Mouse (Mus musculus): ENCODE data around the gene Cdkn2d. TPM values are rescaled to one million over a fixed set of nuclear protein-coding genes. Genes with fewer than 3 reads are reported as not detected.

Cdkn2d gene
- polyA plus RNA-seq, 1 experiment from 2014 or later: 125 TPM

DNA sequence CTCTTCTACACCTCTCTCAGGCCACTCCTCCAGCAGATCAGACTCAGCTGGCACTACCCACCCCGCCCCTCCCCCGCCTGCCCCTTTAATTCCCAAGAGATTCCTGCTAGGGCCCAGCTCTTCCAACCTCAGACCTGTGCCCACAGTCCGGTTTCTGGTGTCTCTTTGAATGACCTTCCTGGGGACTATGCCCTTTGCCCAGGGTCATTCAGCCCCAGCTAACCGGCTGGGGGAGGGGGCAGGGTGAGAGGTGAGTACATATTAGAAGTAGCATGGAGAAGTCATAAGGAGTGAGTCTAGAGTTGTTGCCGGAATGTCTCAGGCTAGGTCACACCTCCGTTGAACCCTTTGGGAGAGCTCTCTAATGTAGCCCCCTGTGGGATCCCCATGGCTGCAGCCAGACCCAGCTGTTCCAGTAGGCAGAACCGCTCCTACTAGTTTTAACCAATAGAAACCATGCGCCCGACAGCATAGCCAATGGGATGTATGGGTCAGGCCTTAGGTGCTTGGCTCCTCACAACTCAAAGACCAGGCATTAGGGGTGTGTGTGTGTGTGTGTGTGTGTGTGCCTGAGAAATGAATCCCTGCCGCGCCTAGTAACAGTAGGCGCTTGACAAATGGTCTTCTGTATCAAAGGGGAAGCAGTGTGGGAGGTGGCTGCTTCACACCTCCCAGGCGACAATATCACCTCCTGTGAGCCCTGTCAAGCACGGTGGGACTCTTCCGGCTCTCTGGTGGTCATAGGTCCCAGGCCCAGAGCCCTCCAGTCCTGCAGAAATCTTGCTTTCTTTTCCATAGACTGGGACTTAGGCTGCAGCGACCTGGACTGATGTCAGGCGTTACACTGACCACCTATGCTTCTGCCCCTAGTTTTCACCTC is 41.3 kb downstream of the Cdkn2d start:
- Histone ChIP-seq H3K27me3 (ENCODE audit: control insufficient read depth, insufficient read depth, low read length) (peaks cover 37% of the 10 kb centered on the region), H3K4me2 (ENCODE audit: low read depth, low read length) (no peak overlapping the region), H3K4me1 (ENCODE audit: control insufficient read depth, insufficient read depth, low read length) (peaks cover 3% of the 10 kb centered on the region; the same call in 1 of the 2 replicates), H3K4me3 (ENCODE audit: low read depth, low read length) (no peak overlapping the region), H3K36me3 (ENCODE audit: control insufficient read depth, insufficient read depth, low read length) (no peaks in the 10 kb centered on the region), H3K9me3 (ENCODE audit: control insufficient read depth, low read length) (no peaks in the 10 kb centered on the region), H3K27ac (ENCODE audit: low read depth, low read length) (no peak overlapping the region), H3K9ac (replicated peaks; ENCODE audit: low read depth, low read length) (no peak overlapping the region)
- no peak for ATAC-seq (ENCODE audit: low read depth)
- WGBS: 35% methylated on average over 17 of the region's 17 CpGs

DNA sequence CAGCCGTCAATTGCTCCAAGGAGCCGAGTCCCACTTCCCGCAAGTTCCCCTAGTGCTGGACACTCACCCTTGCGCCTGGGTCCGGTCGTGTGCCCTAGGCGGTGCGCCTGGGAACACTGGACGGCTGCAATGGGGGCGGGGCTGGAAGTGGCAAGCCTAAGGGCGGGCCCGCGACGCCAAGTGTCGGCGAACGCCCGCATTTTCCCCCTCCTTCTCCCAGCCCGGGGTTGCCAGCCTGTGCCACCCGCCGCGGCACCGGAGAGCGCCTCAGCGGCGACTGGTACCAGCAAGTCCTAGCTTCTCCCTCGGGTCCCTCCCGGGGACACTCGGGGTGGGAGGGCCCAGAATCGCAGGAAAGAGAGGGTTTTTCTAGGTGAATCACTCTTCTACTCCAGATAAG is 42.9 kb downstream of the Cdkn2d start, which contains the start of gene S1pr5:
TSS of gene S1pr5 (minus strand) at position 118 of the 400 bp plus-strand sequence.
- Histone ChIP-seq H3K4me1 (ENCODE audit: control insufficient read depth, insufficient read depth, low read length) (peaks cover 12% of the 10 kb centered on the region), H3K36me3 (ENCODE audit: control insufficient read depth, insufficient read depth, low read length) (no peaks in the 10 kb centered on the region), H3K9me3 (ENCODE audit: control insufficient read depth, low read length) (no peaks in the 10 kb centered on the region), H3K9ac (replicated peaks; ENCODE audit: low read depth, low read length) (no peak within 1 kb of the TSS), H3K27me3 (ENCODE audit: control insufficient read depth, insufficient read depth, low read length) (peaks cover 45% of the 10 kb centered on the region), H3K4me3 (ENCODE audit: low read depth, low read length) (no peak within 1 kb of the TSS), H3K4me2 (ENCODE audit: low read depth, low read length) (no peak within 1 kb of the TSS), H3K27ac (ENCODE audit: low read depth, low read length) (no peak within 1 kb of the TSS)
- ATAC-seq (ENCODE audit: low read depth): no peak
- under 1% methylated on average over 26 of the region's 30 CpGs for WGBS

GRCm38 (mm10) chr9:21246342-21246741 is 44.9 kb downstream of the Cdkn2d start:
- Histone ChIP-seq H3K4me3 (ENCODE audit: low read depth, low read length) (no peak overlapping the region), H3K27ac (ENCODE audit: low read depth, low read length) (no peak overlapping the region), H3K36me3 (ENCODE audit: control insufficient read depth, insufficient read depth, low read length) (no peaks in the 10 kb centered on the region), H3K9ac (replicated peaks; ENCODE audit: low read depth, low read length) (no peak overlapping the region), H3K9me3 (ENCODE audit: control insufficient read depth, low read length) (no peaks in the 10 kb centered on the region), H3K4me1 (ENCODE audit: control insufficient read depth, insufficient read depth, low read length) (peaks cover 12% of the 10 kb centered on the region), H3K4me2 (ENCODE audit: low read depth, low read length) (no peak overlapping the region), H3K27me3 (ENCODE audit: control insufficient read depth, insufficient read depth, low read length) (peaks cover 48% of the 10 kb centered on the region)
- ATAC-seq (ENCODE audit: low read depth): no peak
- 67% methylated on average over 1 of the region's 1 CpGs for WGBS

GRCm38 (mm10) chr9:21245113-21245487 is 46.1 kb downstream of the Cdkn2d start:
- H3K36me3 ChIP-seq (ENCODE audit: control insufficient read depth, insufficient read depth, low read length): no peaks in the 10 kb centered on the region
- H3K27me3 ChIP-seq (ENCODE audit: control insufficient read depth, insufficient read depth, low read length): peaks cover 47% of the 10 kb centered on the region
- no peaks in the 10 kb centered on the region for H3K9me3 ChIP-seq (ENCODE audit: control insufficient read depth, low read length)
- H3K27ac ChIP-seq (ENCODE audit: low read depth, low read length): peak overlapping the region; percentile 64; the same call in 1 of the 2 replicates
- H3K9ac ChIP-seq (replicated peaks; ENCODE audit: low read depth, low read length): peak overlapping the region; percentile 60
- ATAC-seq (ENCODE audit: low read depth): no peak
- 5% methylated on average over 16 of the region's 16 CpGs for WGBS
- H3K4me1 ChIP-seq (ENCODE audit: control insufficient read depth, insufficient read depth, low read length): peaks cover 12% of the 10 kb centered on the region
- peak overlapping the region; percentile 41 for H3K4me3 ChIP-seq (ENCODE audit: low read depth, low read length)
- H3K4me2 ChIP-seq (ENCODE audit: low read depth, low read length): peak overlapping the region; percentile 74

GRCm38 (mm10) chr9:21244428-21245112 is 46.6 kb downstream of the Cdkn2d start:
- H3K27ac ChIP-seq (ENCODE audit: low read depth, low read length): peak overlapping the region; percentile 64
- ATAC-seq (ENCODE audit: low read depth): peak; percentile 75
- peak overlapping the region; percentile 60 for H3K9ac ChIP-seq (replicated peaks; ENCODE audit: low read depth, low read length)
- no peaks in the 10 kb centered on the region for H3K36me3 ChIP-seq (ENCODE audit: control insufficient read depth, insufficient read depth, low read length)
- peak overlapping the region; percentile 74 for H3K4me2 ChIP-seq (ENCODE audit: low read depth, low read length)
- under 1% methylated on average over 70 of the region's 72 CpGs for WGBS
- peak overlapping the region; percentile 41 for H3K4me3 ChIP-seq (ENCODE audit: low read depth, low read length)
- H3K27me3 ChIP-seq (ENCODE audit: control insufficient read depth, insufficient read depth, low read length): peaks cover 42% of the 10 kb centered on the region
- H3K9me3 ChIP-seq (ENCODE audit: control insufficient read depth, low read length): no peaks in the 10 kb centered on the region
- H3K4me1 ChIP-seq (ENCODE audit: control insufficient read depth, insufficient read depth, low read length): peaks cover 12% of the 10 kb centered on the region

- peak overlapping the region; percentile 60 for H3K9ac ChIP-seq (replicated peaks; ENCODE audit: low read depth, low read length)
- peak; percentile 8; the same call in 1 of the 2 replicates for ATAC-seq (ENCODE audit: low read depth)
- H3K36me3 ChIP-seq (ENCODE audit: control insufficient read depth, insufficient read depth, low read length): no peaks in the 10 kb centered on the region
- peak overlapping the region; percentile 41 for H3K4me3 ChIP-seq (ENCODE audit: low read depth, low read length)
- peaks cover 12% of the 10 kb centered on the region for H3K4me1 ChIP-seq (ENCODE audit: control insufficient read depth, insufficient read depth, low read length)
- H3K27me3 ChIP-seq (ENCODE audit: control insufficient read depth, insufficient read depth, low read length): peaks cover 40% of the 10 kb centered on the region
- H3K27ac ChIP-seq (ENCODE audit: low read depth, low read length): peak overlapping the region; percentile 64
- H3K9me3 ChIP-seq (ENCODE audit: control insufficient read depth, low read length): no peaks in the 10 kb centered on the region
- 4% methylated on average over 42 of the region's 42 CpGs for WGBS
- H3K4me2 ChIP-seq (ENCODE audit: low read depth, low read length): peak overlapping the region; percentile 74
These were observed 47.3 kb downstream of the Cdkn2d start for GRCm38 (mm10) chr9:21243826-21244427.

GRCm38 (mm10) chr9:21241343-21241742 is 49.9 kb downstream of the Cdkn2d start:
- WGBS: 3% methylated on average over 11 of the region's 11 CpGs
- Histone ChIP-seq H3K27ac (ENCODE audit: low read depth, low read length) (no peak overlapping the region), H3K9me3 (ENCODE audit: control insufficient read depth, low read length) (no peaks in the 10 kb centered on the region), H3K27me3 (ENCODE audit: control insufficient read depth, insufficient read depth, low read length) (peaks cover 23% of the 10 kb centered on the region), H3K4me3 (ENCODE audit: low read depth, low read length) (no peak overlapping the region), H3K4me2 (ENCODE audit: low read depth, low read length) (no peak overlapping the region), H3K4me1 (ENCODE audit: control insufficient read depth, insufficient read depth, low read length) (peaks cover 26% of the 10 kb centered on the region), H3K36me3 (ENCODE audit: control insufficient read depth, insufficient read depth, low read length) (no peaks in the 10 kb centered on the region), H3K9ac (replicated peaks; ENCODE audit: low read depth, low read length) (no peak overlapping the region)
- ATAC-seq (ENCODE audit: low read depth): no peak

GRCm38 (mm10) chr9:21239465-21239848 is 51.8 kb downstream of the Cdkn2d start:
- Histone ChIP-seq H3K9me3 (ENCODE audit: control insufficient read depth, low read length) (no peaks in the 10 kb centered on the region), H3K36me3 (ENCODE audit: control insufficient read depth, insufficient read depth, low read length) (peaks cover 5% of the 10 kb centered on the region; the same call in 1 of the 2 replicates), H3K27ac (ENCODE audit: low read depth, low read length) (no peak overlapping the region), H3K4me2 (ENCODE audit: low read depth, low read length) (peak overlapping the region; percentile 85), H3K27me3 (ENCODE audit: control insufficient read depth, insufficient read depth, low read length) (peaks cover 7% of the 10 kb centered on the region; the same call in 1 of the 2 replicates), H3K9ac (replicated peaks; ENCODE audit: low read depth, low read length) (peak overlapping the region; percentile 94), H3K4me3 (ENCODE audit: low read depth, low read length) (peak overlapping the region; percentile 90), H3K4me1 (ENCODE audit: control insufficient read depth, insufficient read depth, low read length) (peaks cover 19% of the 10 kb centered on the region)
- ATAC-seq (ENCODE audit: low read depth): no peak
- WGBS: 36% methylated on average over 4 of the region's 4 CpGs
